Mouse (Mus musculus): ENCODE results near the gene Selenof. TPM values are rescaled to one million over a fixed set of nuclear protein-coding genes. Genes with fewer than 3 reads are reported as not detected.

Selenof gene
- polyA plus RNA-seq, 1 experiment from 2014 or later: 571 TPM

GRCm38 (mm10) chr3:144556625-144557324 lies 13.3 kb upstream of the Selenof start:
- no peak overlapping the region for H3K27ac ChIP-seq (ENCODE audit: low read depth, low read length)
- no peak for ATAC-seq
- H3K4me1 ChIP-seq (replicated peaks; ENCODE audit: control insufficient read depth, insufficient read depth, low read length): 0 out of 2 replicates have a peak, but pooled peaks cover 9% of the 10 kb centered on the region
- WGBS: 35% methylated on average over 16 of the region's 16 CpGs
- no peak overlapping the region for H3K4me3 ChIP-seq (ENCODE audit: low read depth, low read length)
- no peaks in the 10 kb centered on the region for H3K36me3 ChIP-seq (ENCODE audit: control insufficient read depth, insufficient read depth)
- no peaks in the 10 kb centered on the region for H3K27me3 ChIP-seq (replicated peaks; ENCODE audit: control insufficient read depth, insufficient read depth, low read length)
- no peaks in the 10 kb centered on the region for H3K9me3 ChIP-seq (ENCODE audit: control insufficient read depth)
- no peak for TF ChIP-seq CTCF (IDR thresholded peaks at IDR 0.05; ENCODE audit: low read depth)
- H3K9ac ChIP-seq (ENCODE audit: low read depth, low read length): no peak overlapping the region
- H3K4me2 ChIP-seq (replicated peaks; ENCODE audit: low read depth): peak overlapping the region; percentile 43

GRCm38 (mm10) chr3:144558274-144558673 lies 11.8 kb upstream of the Selenof start:
- peak; percentile 74 for ATAC-seq
- Histone ChIP-seq H3K9ac (ENCODE audit: low read depth, low read length) (no peak overlapping the region), H3K4me3 (ENCODE audit: low read depth, low read length) (no peak overlapping the region), H3K4me2 (replicated peaks; ENCODE audit: low read depth) (peak overlapping the region; percentile 37), H3K36me3 (ENCODE audit: control insufficient read depth, insufficient read depth) (no peaks in the 10 kb centered on the region), H3K9me3 (ENCODE audit: control insufficient read depth) (no peaks in the 10 kb centered on the region), H3K27ac (ENCODE audit: low read depth, low read length) (no peak overlapping the region), H3K27me3 (replicated peaks; ENCODE audit: control insufficient read depth, insufficient read depth, low read length) (no peaks in the 10 kb centered on the region), H3K4me1 (replicated peaks; ENCODE audit: control insufficient read depth, insufficient read depth, low read length) (0 out of 2 replicates have a peak, but pooled peaks cover 9% of the 10 kb centered on the region)
- no peak for TF ChIP-seq CTCF (IDR thresholded peaks at IDR 0.05; ENCODE audit: low read depth)
- 32% methylated on average over 5 of the region's 5 CpGs for WGBS

- Histone ChIP-seq H3K9ac (ENCODE audit: low read depth, low read length) (no peak overlapping the region), H3K27me3 (replicated peaks; ENCODE audit: control insufficient read depth, insufficient read depth, low read length) (no peaks in the 10 kb centered on the region), H3K36me3 (ENCODE audit: control insufficient read depth, insufficient read depth) (no peaks in the 10 kb centered on the region), H3K27ac (ENCODE audit: low read depth, low read length) (no peak overlapping the region), H3K4me3 (ENCODE audit: low read depth, low read length) (no peak overlapping the region), H3K4me2 (replicated peaks; ENCODE audit: low read depth) (no peak overlapping the region), H3K9me3 (ENCODE audit: control insufficient read depth) (no peaks in the 10 kb centered on the region), H3K4me1 (replicated peaks; ENCODE audit: control insufficient read depth, insufficient read depth, low read length) (0 out of 2 replicates have a peak, but pooled peaks cover 9% of the 10 kb centered on the region)
- ATAC-seq: no peak
- WGBS: 74% methylated on average over 22 of the region's 22 CpGs
- no peak for TF ChIP-seq CTCF (IDR thresholded peaks at IDR 0.05; ENCODE audit: low read depth)
Measured at GRCm38 (mm10) chr3:144561511-144562250, 8.4 kb upstream of the Selenof start.

GRCm38 (mm10) chr3:144563916-144564315 lies 6.2 kb upstream of the Selenof start:
- H3K4me2 ChIP-seq (replicated peaks; ENCODE audit: low read depth): no peak overlapping the region
- no peak overlapping the region for H3K9ac ChIP-seq (ENCODE audit: low read depth, low read length)
- H3K36me3 ChIP-seq (ENCODE audit: control insufficient read depth, insufficient read depth): no peaks in the 10 kb centered on the region
- no peaks in the 10 kb centered on the region for H3K9me3 ChIP-seq (ENCODE audit: control insufficient read depth)
- H3K4me3 ChIP-seq (ENCODE audit: low read depth, low read length): no peak overlapping the region
- ATAC-seq: no peak
- TF ChIP-seq CTCF (IDR thresholded peaks at IDR 0.05; ENCODE audit: low read depth): no peak
- 89% methylated on average over 7 of the region's 7 CpGs for WGBS
- H3K27ac ChIP-seq (ENCODE audit: low read depth, low read length): no peak overlapping the region
- H3K27me3 ChIP-seq (replicated peaks; ENCODE audit: control insufficient read depth, insufficient read depth, low read length): no peaks in the 10 kb centered on the region
- 0 out of 2 replicates have a peak, but pooled peaks cover 4% of the 10 kb centered on the region for H3K4me1 ChIP-seq (replicated peaks; ENCODE audit: control insufficient read depth, insufficient read depth, low read length)

- Histone ChIP-seq H3K27ac (ENCODE audit: low read depth, low read length) (no peak overlapping the region), H3K4me3 (ENCODE audit: low read depth, low read length) (no peak overlapping the region), H3K9me3 (ENCODE audit: control insufficient read depth) (no peaks in the 10 kb centered on the region), H3K4me2 (replicated peaks; ENCODE audit: low read depth) (no peak overlapping the region), H3K9ac (ENCODE audit: low read depth, low read length) (no peak overlapping the region), H3K4me1 (replicated peaks; ENCODE audit: control insufficient read depth, insufficient read depth, low read length) (no peaks in the 10 kb centered on the region), H3K36me3 (ENCODE audit: control insufficient read depth, insufficient read depth) (no peaks in the 10 kb centered on the region), H3K27me3 (replicated peaks; ENCODE audit: control insufficient read depth, insufficient read depth, low read length) (no peaks in the 10 kb centered on the region)
- 63% methylated on average over 7 of the region's 7 CpGs for WGBS
- ATAC-seq: no peak
- TF ChIP-seq CTCF (IDR thresholded peaks at IDR 0.05; ENCODE audit: low read depth): no peak
Measured at GRCm38 (mm10) chr3:144565212-144565611, 4.9 kb upstream of the Selenof start.

- H3K4me1 ChIP-seq (replicated peaks; ENCODE audit: control insufficient read depth, insufficient read depth, low read length): peaks cover 6% of the 10 kb centered on the region
- no peaks in the 10 kb centered on the region for H3K27me3 ChIP-seq (replicated peaks; ENCODE audit: control insufficient read depth, insufficient read depth, low read length)
- H3K27ac ChIP-seq (ENCODE audit: low read depth, low read length): no peak overlapping the region
- ATAC-seq: no peak
- WGBS: 1% methylated on average over 21 of the region's 21 CpGs
- H3K4me2 ChIP-seq (replicated peaks; ENCODE audit: low read depth): peak overlapping the region; percentile 99
- H3K9me3 ChIP-seq (ENCODE audit: control insufficient read depth): no peaks in the 10 kb centered on the region
- no peak for TF ChIP-seq CTCF (IDR thresholded peaks at IDR 0.05; ENCODE audit: low read depth)
- H3K4me3 ChIP-seq (ENCODE audit: low read depth, low read length): peak overlapping the region; percentile 88
- peak overlapping the region; percentile 78 for H3K9ac ChIP-seq (ENCODE audit: low read depth, low read length)
- H3K36me3 ChIP-seq (ENCODE audit: control insufficient read depth, insufficient read depth): no peaks in the 10 kb centered on the region
Measured at GRCm38 (mm10) chr3:144568861-144569361, 1.2 kb upstream of the Selenof start.
